Mouse (Mus musculus) hindbrain, embryonic 12.5 days (tissue): ENCODE measurements around the gene Grip2. TPM values are rescaled to one million over a fixed set of nuclear protein-coding genes. Genes with fewer than 3 reads are reported as not detected.

Experiments
- polyA plus RNA-seq: library from polyadenylated mRNA; unstranded; fragments of >200 nt; fragmentation: Nextera tagmentation; extraction: Ambion mirVana; gene quantifications from 2 replicates; pipeline ENCODE4 v1.2.1, GENCODE M21; 2016

The Grip2 gene
- polyA plus RNA-seq, 1 experiment from 2014 or later = 2.7 TPM

Other genes starting within 250 kb of the Grip2 start
- 70.2 and 78.0 TPM in 2 replicates for gene Slc6a6, start 143.2 kb downstream of the Grip2 start, polyA plus RNA-seq
- gene Ccdc174, start 50.8 kb upstream of the Grip2 start, polyA plus RNA-seq = 54.8 and 58.3 TPM in 2 replicates
- 0.63 and 1.2 TPM in 2 replicates for gene 4930590J08Rik, start 75.6 kb upstream of the Grip2 start, polyA plus RNA-seq
- gene Fgd5, start 151.6 kb upstream of the Grip2 start, polyA plus RNA-seq = 13.3 and 13.7 TPM in 2 replicates